Mouse (Mus musculus): ENCODE measurements around the gene Abca8b. TPM values are rescaled to one million over a fixed set of nuclear protein-coding genes. Genes with fewer than 3 reads are reported as not detected.
"Not testable (repeated sequence)": the region's sequence is repeated elsewhere in the genome, so short reads cannot be mapped to it uniquely, and the experiment has no call there.

The Abca8b gene
- polyA plus RNA-seq, 1 experiment from 2014 or later, result 0.10 TPM

DNA sequence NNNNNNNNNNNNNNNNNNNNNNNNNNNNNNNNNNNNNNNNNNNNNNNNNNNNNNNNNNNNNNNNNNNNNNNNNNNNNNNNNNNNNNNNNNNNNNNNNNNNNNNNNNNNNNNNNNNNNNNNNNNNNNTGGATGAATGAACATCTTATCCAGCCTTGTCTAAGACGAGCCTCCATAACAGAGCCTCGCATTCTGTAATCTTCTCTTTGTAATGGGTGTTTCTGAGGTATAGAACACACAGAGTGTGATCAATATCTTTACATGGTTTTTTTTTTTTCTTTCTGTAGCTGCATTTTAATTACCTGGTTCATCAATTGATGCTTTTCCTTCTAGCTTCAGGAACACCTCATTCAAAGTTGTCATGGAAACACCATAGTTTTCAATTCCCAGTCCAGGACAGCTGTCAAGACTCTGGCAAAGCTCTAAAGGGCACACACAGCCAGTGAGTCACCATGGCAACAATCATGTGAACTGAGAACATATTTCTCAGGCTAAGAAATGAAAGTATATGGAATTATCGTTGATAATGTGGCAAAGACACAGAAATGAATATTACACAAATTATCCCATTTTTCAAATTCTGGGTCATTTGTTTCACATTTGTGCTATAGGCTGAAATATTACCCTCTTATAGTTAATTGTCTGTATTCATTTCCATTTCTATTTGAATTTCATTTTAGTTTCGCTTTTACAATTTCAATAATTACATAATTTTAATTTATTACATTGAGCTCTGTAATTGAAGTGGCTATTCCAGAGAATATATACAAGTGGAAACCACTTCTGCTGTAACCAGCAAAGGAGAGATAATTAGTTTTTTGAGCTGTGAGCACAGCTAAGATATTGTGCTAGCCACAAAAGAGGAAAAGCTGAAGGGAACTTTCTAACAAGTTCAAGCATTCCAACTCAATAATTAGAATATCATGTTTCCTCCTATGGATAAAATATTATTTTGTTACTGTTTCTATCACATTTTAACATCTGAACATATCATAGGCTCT, 33.9 kb downstream of the Abca8b start:
- Histone ChIP-seq H3K36me3 (no peaks in the 10 kb centered on the region), H3K4me3 (no peak overlapping the region), H3K9me3 (no peaks in the 10 kb centered on the region), H3K4me1 (replicated peaks) (peaks cover 6% of the 10 kb centered on the region; the same call in 1 of the 2 replicates), H3K27ac (no peak overlapping the region), H3K27me3 (ENCODE audit: insufficient read depth, poor library complexity, severe bottlenecking) (no peaks in the 10 kb centered on the region)
- no peak for DNase-seq (ENCODE audit: low spot score)
- 65% methylated on average over 4 of the region's 4 CpGs for WGBS

DNA sequence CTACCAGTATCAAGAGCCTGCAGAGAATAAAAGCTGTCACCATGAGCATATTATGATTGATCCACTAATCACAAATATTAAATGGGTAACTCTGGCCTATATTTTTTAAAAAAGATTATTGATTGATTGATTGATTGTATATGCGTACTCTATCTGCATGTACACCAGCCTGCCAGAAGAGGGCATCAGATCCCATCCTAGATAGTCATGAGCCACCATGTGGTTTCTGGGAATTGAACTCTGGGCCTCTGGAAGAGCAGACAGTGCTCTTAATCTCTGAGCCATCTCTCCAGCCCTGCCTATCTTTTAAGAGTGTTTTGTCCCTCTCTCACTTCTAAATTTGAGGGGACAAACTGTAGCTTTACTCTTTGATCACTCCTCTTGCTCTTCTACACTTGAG, 40.5 kb downstream of the Abca8b start:
- DNase-seq (ENCODE audit: low spot score), result no peak
- Histone ChIP-seq H3K27me3 (ENCODE audit: insufficient read depth, poor library complexity, severe bottlenecking) (no peaks in the 10 kb centered on the region), H3K4me3 (no peak overlapping the region), H3K9me3 (no peaks in the 10 kb centered on the region), H3K4me1 (replicated peaks) (no peaks in the 10 kb centered on the region), H3K27ac (no peak overlapping the region), H3K36me3 (no peaks in the 10 kb centered on the region)
- 86% methylated on average over 1 of the region's 1 CpGs for WGBS

DNA sequence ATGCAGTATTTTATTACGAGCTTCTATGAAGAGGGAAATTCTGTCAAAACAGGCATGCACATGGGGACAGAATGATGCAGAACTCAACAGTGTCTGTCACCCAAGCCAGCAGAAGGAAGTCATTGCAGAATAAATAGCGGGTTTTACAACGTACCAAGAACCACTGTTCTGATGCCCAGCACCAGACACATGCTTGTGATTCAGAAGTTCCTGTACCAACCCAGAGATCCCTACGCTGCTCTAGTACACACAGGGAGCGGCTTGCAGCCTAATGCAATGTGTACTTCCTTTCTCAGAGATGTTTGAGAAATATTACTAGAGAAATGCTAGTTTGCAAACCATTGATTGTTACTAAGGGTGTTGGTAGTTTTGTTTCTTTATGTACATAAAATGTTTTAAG, 58.7 kb downstream of the Abca8b start:
- no peak for DNase-seq (ENCODE audit: low spot score)
- Histone ChIP-seq H3K4me1 (replicated peaks) (no peaks in the 10 kb centered on the region), H3K9me3 (no peaks in the 10 kb centered on the region), H3K27me3 (ENCODE audit: insufficient read depth, poor library complexity, severe bottlenecking) (no peaks in the 10 kb centered on the region), H3K36me3 (no peaks in the 10 kb centered on the region), H3K4me3 (no peak overlapping the region), H3K27ac (no peak overlapping the region)
- 90% methylated on average over 5 of the region's 5 CpGs for WGBS

DNA sequence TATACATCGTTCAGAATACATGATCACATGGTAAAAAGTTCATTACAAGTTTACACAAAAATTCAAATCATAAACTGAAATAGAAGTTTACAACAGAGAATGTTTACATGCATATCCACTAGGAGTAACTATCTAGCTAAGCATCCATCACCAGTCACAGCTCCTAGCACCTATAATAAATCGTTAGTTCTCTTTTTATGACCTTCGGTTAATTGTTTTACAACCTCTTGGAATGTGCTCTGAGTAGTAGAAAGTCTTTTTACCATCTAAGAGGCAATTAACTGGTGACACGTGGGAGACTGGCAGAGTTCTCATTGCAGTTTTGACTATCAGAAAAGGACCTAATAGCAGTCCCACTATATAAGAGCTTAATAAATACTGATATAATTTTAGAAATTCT, 62.4 kb downstream of the Abca8b start:
- not testable (repeated sequence) for H3K4me3 ChIP-seq; H3K9me3 ChIP-seq; H3K4me1 ChIP-seq (replicated peaks); H3K27me3 ChIP-seq (ENCODE audit: insufficient read depth, poor library complexity, severe bottlenecking); H3K27ac ChIP-seq; DNase-seq (ENCODE audit: low spot score); H3K36me3 ChIP-seq
- WGBS, result 87% methylated on average over 4 of the region's 4 CpGs

DNA sequence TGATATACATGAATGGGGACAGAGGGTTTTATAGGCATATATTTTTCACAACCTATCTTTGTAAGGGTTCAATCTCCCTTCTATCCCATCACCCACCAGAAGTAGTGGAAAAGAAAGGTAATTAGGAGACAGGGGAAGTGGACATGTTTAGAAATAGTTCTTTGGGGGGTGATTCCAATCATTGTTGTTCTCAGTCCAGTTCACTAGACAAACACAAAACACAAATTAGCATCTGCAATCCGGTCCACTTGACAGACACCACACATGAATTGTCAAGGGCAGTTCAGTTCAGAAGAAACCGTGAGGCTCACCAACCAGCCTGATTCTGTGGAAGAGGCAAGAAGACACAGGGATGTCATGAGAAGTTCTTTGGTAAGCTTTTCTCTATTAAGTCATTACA, 67.2 kb downstream of the Abca8b start:
- Histone ChIP-seq H3K4me1 (replicated peaks) (peaks cover 9% of the 10 kb centered on the region), H3K36me3 (no peaks in the 10 kb centered on the region), H3K27ac (no peak overlapping the region), H3K4me3 (no peak overlapping the region), H3K9me3 (no peaks in the 10 kb centered on the region), H3K27me3 (ENCODE audit: insufficient read depth, poor library complexity, severe bottlenecking) (no peaks in the 10 kb centered on the region)
- no peak for DNase-seq (ENCODE audit: low spot score)
- WGBS, result 52% methylated on average over 2 of the region's 2 CpGs

DNA sequence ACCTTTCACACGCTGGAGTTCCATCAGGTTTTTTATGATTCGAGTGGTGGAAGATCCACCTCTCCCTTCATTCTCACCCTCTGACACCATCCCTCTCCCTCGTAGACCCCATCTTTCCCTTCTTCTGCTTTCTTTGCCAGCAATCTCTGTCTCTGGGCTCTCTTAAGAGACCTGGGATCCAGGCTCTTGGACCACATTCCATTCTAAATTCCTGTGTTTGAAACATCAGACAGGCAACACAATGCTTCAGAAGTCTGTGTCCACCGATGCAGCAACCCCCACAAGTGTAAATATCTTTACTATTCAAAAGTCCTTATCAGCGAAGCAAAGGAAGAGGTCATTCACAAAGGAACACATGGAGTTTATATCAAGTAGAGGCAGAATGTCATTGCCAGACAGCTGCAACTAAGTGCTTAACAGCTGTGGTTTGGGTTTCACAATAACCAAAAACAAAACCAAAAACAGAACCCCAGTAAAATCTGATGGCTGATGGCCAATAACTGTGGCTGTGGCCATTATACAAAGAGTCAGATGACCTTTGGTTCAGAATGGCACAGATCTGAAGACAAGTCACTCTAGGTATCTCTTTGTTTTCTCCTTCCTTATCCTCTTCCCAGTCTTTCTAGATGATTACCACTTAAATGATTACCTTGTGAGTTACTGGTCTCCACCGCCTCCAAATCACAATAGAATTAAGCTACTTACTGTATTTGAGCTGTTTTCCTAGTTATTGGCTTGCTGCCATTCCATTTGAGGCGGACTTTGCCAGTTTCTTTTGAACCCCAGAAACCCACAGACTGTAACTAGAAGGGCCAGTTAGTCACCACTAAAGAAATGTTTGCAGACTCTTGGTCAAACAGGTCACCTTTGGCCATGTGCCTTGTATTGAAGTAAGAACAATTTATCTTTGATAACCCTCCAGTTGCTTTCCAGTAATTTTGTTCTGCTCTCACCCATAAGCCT, 68.6 kb downstream of the Abca8b start:
- DNase-seq (ENCODE audit: low spot score), result no peak
- Histone ChIP-seq H3K27ac (no peak overlapping the region), H3K4me3 (no peak overlapping the region), H3K36me3 (no peaks in the 10 kb centered on the region), H3K9me3 (no peaks in the 10 kb centered on the region), H3K27me3 (ENCODE audit: insufficient read depth, poor library complexity, severe bottlenecking) (no peaks in the 10 kb centered on the region), H3K4me1 (replicated peaks) (peaks cover 9% of the 10 kb centered on the region)
- 76% methylated on average over 7 of the region's 7 CpGs for WGBS

DNA sequence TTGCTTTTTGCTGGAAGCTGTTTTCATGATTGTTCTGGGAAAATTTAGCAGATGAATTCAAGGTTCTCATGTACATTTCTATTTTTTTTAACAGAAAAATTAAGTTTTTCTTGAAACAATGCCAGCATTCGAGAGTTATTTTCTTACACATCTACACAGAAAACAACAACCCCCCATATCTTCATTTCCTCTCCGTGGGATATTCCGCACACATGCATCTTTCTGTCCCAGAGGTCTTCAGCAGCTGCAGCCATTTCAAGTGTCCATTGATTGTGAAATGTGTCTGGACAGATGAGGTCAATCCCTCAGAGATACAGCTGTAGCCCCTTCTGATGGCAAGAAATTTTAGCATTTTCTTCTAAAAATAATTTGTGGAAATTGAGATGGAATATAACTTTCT, 73.4 kb downstream of the Abca8b start:
- H3K4me3 ChIP-seq, result no peak overlapping the region
- no peak overlapping the region for H3K27ac ChIP-seq
- no peaks in the 10 kb centered on the region for H3K9me3 ChIP-seq
- DNase-seq (ENCODE audit: low spot score), result no peak
- no peaks in the 10 kb centered on the region for H3K4me1 ChIP-seq (replicated peaks)
- WGBS, result 86% methylated on average over 3 of the region's 3 CpGs
- no peaks in the 10 kb centered on the region for H3K36me3 ChIP-seq
- no peaks in the 10 kb centered on the region for H3K27me3 ChIP-seq (ENCODE audit: insufficient read depth, poor library complexity, severe bottlenecking)

DNA sequence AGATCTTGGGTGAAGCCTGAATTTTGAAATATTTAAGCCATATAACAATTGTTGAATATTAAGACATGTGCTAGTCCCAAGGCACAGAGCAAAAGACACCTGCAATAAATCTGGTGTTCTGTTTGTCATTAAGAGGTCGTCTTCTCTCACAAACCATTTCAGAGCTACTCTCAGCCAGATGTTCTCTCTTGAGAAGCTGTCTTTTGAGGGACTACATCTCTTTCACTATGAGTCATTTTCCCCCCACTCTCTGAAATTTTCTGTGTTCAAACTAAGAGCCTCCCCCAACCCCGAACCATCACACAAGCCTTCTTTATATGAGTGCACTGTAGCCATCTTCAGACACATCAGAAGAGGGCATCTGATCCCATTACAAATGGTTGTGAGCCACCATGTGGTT, 76.2 kb downstream of the Abca8b start:
- Histone ChIP-seq H3K36me3 (no peaks in the 10 kb centered on the region), H3K4me1 (replicated peaks) (no peaks in the 10 kb centered on the region), H3K9me3 (no peaks in the 10 kb centered on the region), H3K27me3 (ENCODE audit: insufficient read depth, poor library complexity, severe bottlenecking) (no peaks in the 10 kb centered on the region), H3K4me3 (no peak overlapping the region), H3K27ac (no peak overlapping the region)
- 76% methylated on average over 2 of the region's 2 CpGs for WGBS
- DNase-seq (ENCODE audit: low spot score), result no peak

DNA sequence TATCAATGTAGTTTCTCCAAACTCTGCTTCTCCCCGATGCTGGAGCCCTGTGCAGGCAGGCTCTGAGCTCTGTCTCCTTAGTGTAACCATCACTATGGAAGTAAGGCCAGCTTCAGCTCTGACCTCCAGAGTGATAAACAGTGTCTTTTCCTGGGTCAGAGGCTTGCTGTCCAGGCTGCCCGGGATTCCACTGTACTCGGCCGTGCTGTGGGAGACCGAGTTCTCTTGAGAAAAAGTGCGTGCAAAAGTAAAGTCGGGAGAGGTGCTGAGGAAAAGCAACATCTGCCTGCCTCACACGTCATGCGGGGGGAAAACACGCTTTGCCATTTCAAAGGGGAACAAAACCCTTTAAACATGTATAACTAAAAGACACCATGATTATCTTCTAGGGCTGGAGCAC, 79.0 kb downstream of the Abca8b start:
- 90% methylated on average over 10 of the region's 10 CpGs for WGBS

DNA sequence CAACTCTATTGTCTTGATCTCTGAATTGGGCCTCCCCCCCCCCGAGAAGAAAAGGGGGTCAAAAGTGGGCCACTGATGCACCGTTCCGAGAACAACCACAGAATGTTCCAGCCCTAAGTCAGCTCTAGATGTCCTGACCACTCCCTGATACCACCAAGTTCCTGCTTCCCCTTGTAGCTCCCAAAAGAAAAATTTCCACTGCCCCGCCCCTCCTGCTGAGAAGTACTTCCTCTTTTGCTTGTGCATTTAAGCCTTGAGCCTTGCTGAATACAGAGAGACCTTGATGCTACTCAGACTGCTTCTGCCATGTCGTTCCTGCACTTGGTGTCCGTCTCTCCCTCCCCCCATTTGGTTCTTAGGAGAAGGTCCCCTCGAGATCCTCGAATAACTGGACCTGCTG, 82.5 kb downstream of the Abca8b start:
- 90% methylated on average over 8 of the region's 8 CpGs for WGBS
- H3K27ac ChIP-seq; H3K4me1 ChIP-seq (replicated peaks); H3K36me3 ChIP-seq; H3K27me3 ChIP-seq (ENCODE audit: insufficient read depth, poor library complexity, severe bottlenecking); DNase-seq (ENCODE audit: low spot score); H3K9me3 ChIP-seq; H3K4me3 ChIP-seq: not testable (repeated sequence)

More for the DNA sequence above, 79.0 kb downstream of the Abca8b start:
- no peak overlapping the region for H3K27ac ChIP-seq
- no peaks in the 10 kb centered on the region for H3K27me3 ChIP-seq (ENCODE audit: insufficient read depth, poor library complexity, severe bottlenecking)
- no peak overlapping the region for H3K4me3 ChIP-seq
- no peak for DNase-seq (ENCODE audit: low spot score)
- H3K36me3 ChIP-seq, result no peaks in the 10 kb centered on the region
- no peaks in the 10 kb centered on the region for H3K9me3 ChIP-seq
- no peaks in the 10 kb centered on the region for H3K4me1 ChIP-seq (replicated peaks)

DNA sequence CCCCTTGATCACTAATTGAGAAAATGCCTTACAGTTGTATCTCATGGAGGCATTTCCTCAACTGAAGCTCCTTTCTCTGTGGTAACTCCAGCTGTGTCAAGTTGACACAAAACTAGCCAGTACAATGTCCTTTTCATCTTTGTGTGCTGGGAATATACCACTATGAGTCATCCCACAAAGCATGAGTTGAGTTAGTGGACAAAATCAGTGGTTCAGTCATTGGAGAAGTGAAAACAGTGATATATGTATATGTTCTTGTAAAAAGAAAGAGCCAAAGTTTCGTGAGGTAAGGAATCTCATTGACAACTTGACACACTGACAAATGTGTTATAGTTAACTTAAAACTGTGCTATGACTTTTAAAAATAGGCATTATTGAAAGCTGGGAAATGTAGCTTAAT, 83.5 kb downstream of the Abca8b start:
- H3K27me3 ChIP-seq (ENCODE audit: insufficient read depth, poor library complexity, severe bottlenecking); H3K4me3 ChIP-seq; H3K27ac ChIP-seq; H3K4me1 ChIP-seq (replicated peaks); DNase-seq (ENCODE audit: low spot score); H3K9me3 ChIP-seq; H3K36me3 ChIP-seq: not testable (repeated sequence)
- 77% methylated on average over 1 of the region's 1 CpGs for WGBS

DNA sequence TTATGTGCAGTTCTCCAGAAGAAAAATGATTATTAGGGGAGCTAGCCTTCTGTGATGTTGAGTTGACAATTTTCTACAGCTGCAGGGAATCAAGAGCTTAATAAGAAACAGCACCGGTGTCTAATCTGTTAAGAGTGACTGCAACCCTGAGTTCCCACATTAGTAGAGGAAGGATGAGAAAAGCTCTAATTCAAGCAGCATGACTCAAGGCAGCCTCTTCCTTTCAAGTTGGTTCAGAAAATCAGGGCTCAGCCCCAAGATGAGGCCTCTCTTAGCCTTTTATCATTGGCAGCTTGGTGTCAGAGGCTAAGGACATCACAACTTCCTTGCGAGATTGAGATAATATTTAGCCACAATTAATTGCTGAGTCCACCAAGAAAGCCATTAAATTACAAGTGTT, 85.8 kb downstream of the Abca8b start:
- Histone ChIP-seq H3K27me3 (ENCODE audit: insufficient read depth, poor library complexity, severe bottlenecking) (no peaks in the 10 kb centered on the region), H3K4me3 (no peak overlapping the region), H3K36me3 (no peaks in the 10 kb centered on the region), H3K4me1 (replicated peaks) (no peaks in the 10 kb centered on the region), H3K9me3 (0 out of 2 replicates have a peak, but pooled peaks cover 2% of the 10 kb centered on the region), H3K27ac (no peak overlapping the region)
- 80% methylated on average over 2 of the region's 2 CpGs for WGBS
- no peak for DNase-seq (ENCODE audit: low spot score)

Measured in hindbrain, embryonic 10.5 days (tissue).